Mouse (Mus musculus): ENCODE data around the gene Fam131a. TPM values are rescaled to one million over a fixed set of nuclear protein-coding genes. Genes with fewer than 3 reads are reported as not detected.
"Not testable (repeated sequence)": the region's sequence is repeated elsewhere in the genome, so short reads cannot be mapped to it uniquely, and the experiment has no call there.

The Fam131a gene
- polyA plus RNA-seq (2012), result 8.3 and 10.6 TPM in 2 replicates

DNA sequence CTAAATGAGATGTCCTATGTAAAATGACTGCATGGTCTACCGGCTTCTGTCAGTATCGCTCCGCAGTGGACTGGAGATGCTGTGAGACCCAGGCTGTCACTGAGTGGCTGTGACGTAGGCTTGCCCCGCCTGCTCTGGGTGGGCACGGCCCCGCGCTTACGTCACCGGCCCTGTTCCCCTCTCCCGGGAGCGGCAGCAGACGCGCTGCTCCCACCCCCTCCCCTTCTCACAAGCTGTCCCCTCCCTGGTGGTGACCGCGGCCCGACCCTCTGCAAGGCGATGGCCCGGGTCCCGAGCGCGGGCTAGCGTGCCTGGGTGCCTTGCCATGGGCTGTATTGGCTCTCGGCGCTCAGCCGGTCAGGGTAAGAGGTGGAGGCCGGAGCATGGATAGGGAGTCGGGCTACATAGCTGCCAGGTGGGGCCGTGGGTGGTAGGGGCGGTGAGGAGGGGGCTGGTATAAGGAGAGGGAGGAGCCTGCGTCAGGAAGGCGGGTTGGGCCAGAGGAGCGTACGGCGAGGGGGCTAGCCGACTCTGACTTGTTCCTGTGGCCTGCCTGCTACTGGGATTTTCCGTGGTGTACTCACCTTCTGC, at the start of gene Fam131a:
Fam131a (plus strand) TSS at position 131 of the 591 bp plus-strand sequence.
- no peak for TF ChIP-seq GATA1 (IDR thresholded peaks at IDR 0.05; ENCODE audit: low read length)

DNA sequence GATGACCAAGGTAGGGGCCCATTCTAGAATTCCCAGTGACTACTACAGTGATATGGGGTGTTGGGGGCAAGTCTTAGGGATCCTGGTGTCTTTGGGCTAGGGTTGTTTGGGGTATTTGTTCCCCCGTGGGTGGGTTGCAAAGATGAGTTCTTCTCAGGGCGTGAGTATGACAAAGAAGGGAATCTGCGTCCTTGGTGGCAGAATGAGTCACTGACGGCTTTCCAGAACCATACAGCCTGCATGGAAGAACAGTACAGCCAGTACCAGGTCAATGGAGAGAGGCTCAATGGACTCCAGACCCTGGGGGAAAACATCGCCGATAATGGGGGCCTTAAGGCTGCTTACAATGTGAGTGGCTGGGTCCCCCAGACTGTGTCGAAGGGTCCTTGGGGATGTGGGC, 49.1 kb upstream of the Fam131a start:
- TF ChIP-seq GATA1 (IDR thresholded peaks at IDR 0.05; ENCODE audit: low read length), result no peak

DNA sequence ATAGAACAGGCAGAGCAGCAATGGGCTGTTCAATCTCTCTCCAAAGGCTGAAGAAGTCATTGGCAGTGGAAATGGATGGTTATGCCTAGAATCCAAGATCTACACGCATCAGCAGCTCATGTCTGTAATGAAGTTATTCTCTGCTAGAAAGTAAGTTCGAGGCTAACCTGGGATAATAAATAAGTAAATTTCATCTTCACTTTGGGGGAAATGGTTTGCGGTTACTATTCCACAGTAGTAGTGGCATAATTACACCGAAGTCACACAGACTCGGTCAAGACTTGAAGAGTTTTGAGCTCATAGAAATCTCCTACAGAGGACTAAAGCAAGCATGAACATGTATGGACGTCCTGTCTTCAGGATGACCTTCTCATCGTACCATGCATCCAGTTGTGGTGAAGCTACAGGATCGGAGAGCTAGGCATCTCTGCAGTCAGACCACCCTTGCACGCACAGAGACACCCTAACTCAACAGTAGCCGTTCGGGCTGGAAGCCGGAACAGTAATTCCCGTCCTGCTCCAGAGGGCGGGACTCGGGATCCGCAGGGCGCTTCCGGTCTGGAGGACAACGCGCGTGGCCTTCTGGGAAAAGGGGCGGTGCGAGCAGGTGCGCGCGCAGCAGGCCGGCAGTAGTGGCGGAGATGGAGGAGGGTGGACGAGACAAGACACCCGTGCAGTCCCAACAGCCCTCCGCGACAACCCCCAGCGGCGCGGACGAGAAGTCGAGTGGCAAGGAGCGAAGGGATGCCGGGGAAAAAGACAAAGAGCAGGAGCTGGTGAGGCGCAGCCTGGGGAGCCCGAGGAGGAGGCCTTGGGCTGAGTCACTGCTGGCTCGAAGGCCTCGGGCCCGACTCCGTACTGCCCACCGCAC, 41.7 kb upstream of the Fam131a start, which contains the start of gene Psmd2:
Psmd2 (plus strand) TSS at position 577 of the 871 bp plus-strand sequence.
- TF ChIP-seq GATA1 (IDR thresholded peaks at IDR 0.05; ENCODE audit: low read length), result no peak

DNA sequence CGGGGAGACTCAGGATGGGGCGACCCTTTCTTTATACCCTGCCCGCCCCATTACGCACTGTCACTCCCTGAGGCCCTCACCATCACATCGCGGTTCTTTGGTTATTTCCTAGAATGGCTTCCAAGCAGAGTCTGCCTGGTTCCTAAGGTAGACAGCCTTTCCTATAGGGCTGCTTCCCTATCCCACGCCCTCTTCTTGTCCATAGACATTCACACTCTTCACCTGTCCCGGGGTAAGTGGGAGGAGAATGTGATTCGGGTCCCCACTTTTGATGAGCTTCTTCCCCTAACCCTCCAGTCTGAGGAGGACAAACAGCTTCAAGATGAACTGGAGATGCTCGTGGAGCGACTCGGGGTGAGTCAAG, 41.1 kb upstream of the Fam131a start:
- no peak for TF ChIP-seq GATA1 (IDR thresholded peaks at IDR 0.05; ENCODE audit: low read length)

DNA sequence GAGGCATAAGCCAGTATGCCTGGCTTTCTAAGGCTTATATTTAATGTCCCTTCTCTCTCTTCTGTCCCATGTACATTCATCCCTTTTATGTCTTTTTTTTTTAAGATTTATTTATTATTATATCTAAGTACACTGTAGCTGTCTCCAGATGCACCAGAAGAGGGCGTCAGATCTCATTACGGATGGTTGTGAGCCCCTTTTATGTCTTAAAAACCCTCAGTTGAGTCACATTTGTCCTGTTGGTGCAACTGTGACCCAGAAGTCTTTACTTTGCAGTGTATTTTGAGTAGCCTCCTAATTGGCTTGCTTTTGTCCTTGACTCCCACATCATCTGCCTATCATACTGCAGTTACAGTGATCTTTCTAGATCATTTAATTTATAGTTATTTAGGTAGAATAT, 39.7 kb upstream of the Fam131a start:
- no peak for TF ChIP-seq GATA1 (IDR thresholded peaks at IDR 0.05; ENCODE audit: low read length)

DNA sequence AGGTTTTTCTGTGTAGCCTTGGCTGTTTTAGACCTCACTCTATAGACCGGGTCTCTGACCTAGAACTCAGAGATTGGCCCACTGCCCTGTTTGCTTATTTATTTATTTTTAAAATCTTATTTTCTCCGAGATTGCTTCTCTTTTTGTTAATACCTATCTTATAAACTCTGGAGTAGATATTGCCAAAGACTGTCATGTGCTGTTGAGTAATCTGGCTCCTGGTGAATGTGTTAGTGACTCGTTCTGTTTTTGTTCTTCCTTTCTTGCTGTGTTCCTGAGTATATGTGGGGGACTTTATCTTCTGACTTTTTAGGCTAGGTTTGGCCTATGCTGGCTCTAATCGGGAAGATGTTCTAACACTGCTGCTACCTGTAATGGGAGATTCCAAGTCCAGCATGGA, 35.4 kb upstream of the Fam131a start:
- TF ChIP-seq GATA1 (IDR thresholded peaks at IDR 0.05; ENCODE audit: low read length), result no peak

DNA sequence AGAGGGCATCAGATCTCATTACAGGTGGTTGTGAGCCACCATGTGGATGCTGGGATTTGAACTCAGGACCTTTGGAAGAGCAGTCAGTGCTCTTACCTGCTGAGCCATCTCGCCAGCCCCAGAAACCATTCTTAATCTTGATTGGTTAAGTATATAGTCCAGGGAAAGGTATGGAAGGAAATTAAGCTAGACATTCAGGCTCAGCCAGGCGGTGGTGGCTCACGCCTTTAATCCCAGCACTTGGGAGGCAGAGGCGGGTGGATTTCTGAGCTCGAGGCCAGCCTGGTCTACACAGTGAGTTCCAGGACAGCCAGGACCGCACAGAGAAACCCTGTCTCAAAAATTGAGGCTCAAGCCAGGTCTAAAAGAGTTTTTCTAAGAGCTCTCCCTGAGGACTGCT, 25.0 kb upstream of the Fam131a start, which contains the start of gene Eif4g1:
Eif4g1 (plus strand) TSS at position 301 of the 400 bp plus-strand sequence.
- not testable (repeated sequence) for TF ChIP-seq GATA1 (IDR thresholded peaks at IDR 0.05; ENCODE audit: low read length)

DNA sequence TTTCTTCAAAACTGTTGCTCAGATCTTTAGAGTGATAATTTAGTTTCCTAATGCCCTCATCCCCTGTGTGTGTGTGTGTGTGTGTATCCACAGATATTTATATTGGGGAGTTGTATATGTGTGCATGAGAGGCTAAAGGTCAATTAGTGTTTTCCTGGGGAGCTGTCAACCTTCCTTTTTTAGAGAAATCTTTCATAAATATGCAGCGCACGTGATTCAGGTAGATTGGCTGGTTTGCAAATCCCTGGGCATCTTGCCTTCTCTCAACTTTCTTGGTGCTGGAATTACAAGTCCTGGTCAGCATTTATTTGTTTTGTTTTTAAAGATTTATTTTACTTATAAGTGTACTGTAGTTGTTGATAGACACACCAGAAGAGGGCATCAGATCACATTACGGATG, 22.8 kb upstream of the Fam131a start:
- no peak for TF ChIP-seq GATA1 (IDR thresholded peaks at IDR 0.05; ENCODE audit: low read length)

DNA sequence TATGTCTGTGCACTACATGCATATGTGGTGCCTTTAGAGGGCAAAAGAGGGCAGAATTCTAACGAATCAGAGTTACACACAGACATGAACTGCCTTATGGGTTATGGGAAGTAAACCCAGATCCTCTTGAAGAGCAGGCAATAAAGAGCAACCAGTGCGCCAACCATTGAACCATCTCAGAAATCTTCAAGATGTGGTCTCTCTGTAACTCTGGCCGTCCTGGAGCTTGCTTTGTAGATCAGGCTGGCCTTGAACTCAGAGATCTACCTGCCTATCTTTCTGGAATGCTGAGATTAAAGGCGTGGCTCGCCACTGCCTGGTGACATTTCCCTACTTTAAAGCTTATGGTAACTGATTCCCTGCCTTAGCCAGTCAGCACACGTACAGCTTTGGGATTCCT, 21.2 kb upstream of the Fam131a start:
- TF ChIP-seq GATA1 (IDR thresholded peaks at IDR 0.05; ENCODE audit: low read length), result no peak

DNA sequence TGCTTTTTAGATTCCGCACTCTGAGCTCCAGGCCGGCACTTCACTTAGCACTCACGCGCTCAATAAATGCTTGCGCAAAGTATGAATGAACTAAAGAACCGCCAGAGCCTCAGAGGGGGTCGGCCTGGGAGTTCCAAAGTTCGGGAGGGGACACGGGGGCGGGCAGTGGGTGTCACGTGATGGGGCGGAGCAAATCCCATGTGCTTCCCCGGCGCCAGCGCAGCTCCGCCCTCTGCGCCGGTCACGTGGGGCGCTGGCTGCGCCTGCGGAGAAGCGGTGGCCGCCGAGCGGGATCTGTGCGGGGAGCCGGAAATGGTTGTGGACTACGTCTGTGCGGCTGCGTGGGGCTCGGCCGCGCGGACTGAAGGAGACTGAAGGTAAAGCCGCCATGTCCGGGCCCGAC, 20.5 kb upstream of the Fam131a start:
- no peak for TF ChIP-seq GATA1 (IDR thresholded peaks at IDR 0.05; ENCODE audit: low read length)

DNA sequence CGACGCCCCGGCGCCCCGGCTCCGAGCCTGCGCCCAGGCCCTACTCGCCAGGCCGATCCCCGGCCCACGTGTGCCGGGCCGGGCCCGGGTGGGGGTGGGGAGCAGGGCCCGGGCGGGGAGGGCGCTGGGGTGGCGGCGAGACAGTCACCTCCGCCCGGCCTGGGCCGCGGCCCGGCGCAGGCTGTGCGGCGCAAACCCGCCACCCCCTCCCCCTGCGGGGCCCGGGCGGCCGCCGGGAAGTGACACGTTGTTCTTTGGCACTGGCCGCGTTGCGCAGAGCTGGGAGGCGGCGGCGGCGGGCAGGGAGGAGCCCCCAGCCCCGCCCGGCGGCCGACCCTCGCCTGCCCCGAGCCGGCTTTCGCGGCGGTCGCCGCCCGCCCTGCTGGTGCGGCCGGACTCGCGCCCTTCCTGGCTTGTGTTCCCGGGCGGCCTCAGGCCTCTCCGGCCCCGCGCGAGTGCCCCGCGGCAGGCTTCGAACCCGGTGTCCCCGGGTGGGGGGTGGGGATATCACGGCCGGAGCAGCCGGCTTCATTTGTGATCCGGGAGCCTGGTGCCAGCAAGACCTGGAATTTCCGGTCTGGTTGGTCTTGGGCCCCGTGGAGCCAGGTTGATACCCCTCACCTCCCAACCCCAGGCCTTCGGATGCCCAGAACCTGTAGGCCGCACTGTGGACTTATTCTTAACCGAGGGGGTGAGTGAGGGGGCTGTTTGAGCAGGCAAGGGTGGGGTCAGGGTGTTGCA, 19.9 kb upstream of the Fam131a start:
- no peak for TF ChIP-seq GATA1 (IDR thresholded peaks at IDR 0.05; ENCODE audit: low read length)

GRCm38 (mm10) chr16:20673706-20674303, 19.2 kb upstream of the Fam131a start:
- no peak for TF ChIP-seq GATA1 (IDR thresholded peaks at IDR 0.05; ENCODE audit: low read length)

- no peak for TF ChIP-seq GATA1 (IDR thresholded peaks at IDR 0.05; ENCODE audit: low read length)
Measured at GRCm38 (mm10) chr16:20675213-20675612, 17.8 kb upstream of the Fam131a start.

DNA sequence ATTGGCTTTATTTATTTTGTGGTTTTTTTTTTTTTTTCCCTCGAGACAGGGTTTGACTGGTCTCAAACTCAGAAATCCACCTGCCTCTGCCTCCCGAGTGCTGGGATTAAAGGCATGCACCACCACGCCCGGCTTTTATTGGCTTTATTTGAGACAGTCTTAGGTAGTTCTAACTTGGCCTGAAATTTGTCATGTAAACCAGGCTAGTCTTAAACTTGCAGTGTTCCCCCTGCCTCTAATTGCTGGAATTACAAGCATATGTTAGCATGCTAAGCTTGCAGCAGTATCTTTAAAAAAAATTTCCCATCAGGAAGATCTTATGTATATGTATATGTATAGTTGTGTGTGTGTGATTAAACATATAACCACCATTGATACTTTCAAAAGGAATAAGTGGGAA, 16.3 kb upstream of the Fam131a start:
- TF ChIP-seq GATA1 (IDR thresholded peaks at IDR 0.05; ENCODE audit: low read length), result no peak

- TF ChIP-seq GATA1 (IDR thresholded peaks at IDR 0.05; ENCODE audit: low read length), result no peak
Measured at GRCm38 (mm10) chr16:20677380-20677779, 15.7 kb upstream of the Fam131a start.
